Mouse (Mus musculus) intestine, embryonic 16.5 days (tissue): ENCODE measurements around the gene Jag1. TPM values are rescaled to one million over a fixed set of nuclear protein-coding genes. Genes with fewer than 3 reads are reported as not detected.

Experiments used
- ATAC-seq: fragments of 200-750 bp; cut with Nextera tagmentation; 2 replicates; pipeline ENCODE4 v1.8.0; 2017; ENCODE audit warnings: moderate TSS enrichment, moderate library complexity
- H3K27ac ChIP-seq: fragments of 300-500 bp; sonication (generic); 2 replicates; pipeline ENCODE4 v1.5.1; 2014; ENCODE audit warnings: mild to moderate bottlenecking, low read length
- H3K27me3 ChIP-seq: fragments of 300-500 bp; sonication (generic); replicated peaks from 2 replicates; pipeline ENCODE4 v1.6.1; 2014; ENCODE audit warnings: low read length, control low read depth, mixed read lengths; ENCODE audit not compliant: control insufficient read depth, insufficient read depth
- H3K36me3 ChIP-seq: fragments of 300-500 bp; sonication (generic); 2 replicates; pipeline ENCODE4 v1.6.1; 2014; ENCODE audit warnings: low read length, control low read depth; ENCODE audit not compliant: control insufficient read depth, insufficient read depth
- H3K4me1 ChIP-seq: fragments of 300-500 bp; sonication (generic); 2 replicates; pipeline ENCODE4 v1.6.1; 2014; ENCODE audit warnings: low read length, control low read depth, mixed read lengths; ENCODE audit not compliant: control insufficient read depth, insufficient read depth
- H3K4me2 ChIP-seq: fragments of 300-500 bp; sonication (generic); 2 replicates; pipeline ENCODE4 v1.6.1; 2014; ENCODE audit warnings: low read depth, low read length, control low read depth
- H3K4me3 ChIP-seq: fragments of 300-500 bp; sonication (generic); 2 replicates; pipeline ENCODE4 v1.5.1; 2014; ENCODE audit warnings: mild to moderate bottlenecking, low read length
- H3K9ac ChIP-seq: fragments of 300-500 bp; sonication (generic); 2 replicates; pipeline ENCODE4 v1.6.1; 2014; ENCODE audit warnings: low read depth, low read length
- H3K9me3 ChIP-seq: fragments of 300-500 bp; sonication (generic); 2 replicates; pipeline ENCODE4 v1.6.1; 2016; ENCODE audit warnings: low read length, control low read depth; ENCODE audit not compliant: control insufficient read depth
- WGBS: fragments of 180-500 bp; shearing (Covaris S2); extraction: QIAGEN DNeasy Blood & Tissue Kit; methylation state at CpG from one replicate; pipeline ENCODE4 v1.1.7; 2014; 5-methylcytosine and 5-hydroxymethylcytosine counted together
- polyA plus RNA-seq: library from polyadenylated mRNA; unstranded; fragments of >200 nt; fragmentation: Nextera tagmentation; extraction: Ambion mirVana; gene quantifications from 2 replicates; pipeline ENCODE4 v1.2.1, GENCODE M21; 2015

The Jag1 gene
- polyA plus RNA-seq, 1 experiment from 2014 or later = 5.1 TPM

- Histone ChIP-seq H3K9ac (no peak overlapping the region), H3K4me2 (no peak overlapping the region), H3K4me3 (no peak overlapping the region), H3K27me3 (no peaks in the 10 kb centered on the region), H3K4me1 (no peaks in the 10 kb centered on the region), H3K36me3 (peaks cover 19% of the 10 kb centered on the region), H3K27ac (no peak overlapping the region), H3K9me3 (no peaks in the 10 kb centered on the region)
- WGBS = 69% methylated on average over 11 of the region's 11 CpGs
- ATAC-seq = no peak
Observed at GRCm38 (mm10) chr2:137091766-137092522, 24.5 kb downstream of the Jag1 start.

DNA sequence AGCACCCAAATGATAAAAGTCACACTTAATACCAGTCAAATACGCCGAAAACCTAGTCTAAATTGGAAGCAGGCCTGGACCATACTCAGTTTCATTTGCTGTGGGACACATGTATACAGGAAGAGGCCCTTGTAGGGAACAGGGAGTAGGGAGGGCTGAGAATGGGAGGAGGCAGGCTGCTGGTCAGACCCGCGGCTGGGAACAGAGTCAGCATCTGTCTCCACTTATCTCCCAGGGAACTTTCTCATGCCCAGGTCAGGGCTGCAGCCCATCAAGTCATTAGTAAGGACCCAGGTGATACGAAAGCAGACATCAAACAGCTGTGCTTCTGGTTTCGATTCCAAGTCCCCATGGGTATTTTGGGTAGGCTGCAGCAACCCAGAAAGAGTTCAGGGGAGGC, 28.7 kb downstream of the Jag1 start:
- Histone ChIP-seq H3K4me1 (no peaks in the 10 kb centered on the region), H3K4me2 (no peak overlapping the region), H3K9me3 (no peaks in the 10 kb centered on the region), H3K36me3 (peaks cover 24% of the 10 kb centered on the region), H3K4me3 (no peak overlapping the region), H3K9ac (no peak overlapping the region), H3K27ac (no peak overlapping the region), H3K27me3 (no peaks in the 10 kb centered on the region)
- ATAC-seq = no peak
- WGBS = 63% methylated on average over 6 of the region's 6 CpGs

DNA sequence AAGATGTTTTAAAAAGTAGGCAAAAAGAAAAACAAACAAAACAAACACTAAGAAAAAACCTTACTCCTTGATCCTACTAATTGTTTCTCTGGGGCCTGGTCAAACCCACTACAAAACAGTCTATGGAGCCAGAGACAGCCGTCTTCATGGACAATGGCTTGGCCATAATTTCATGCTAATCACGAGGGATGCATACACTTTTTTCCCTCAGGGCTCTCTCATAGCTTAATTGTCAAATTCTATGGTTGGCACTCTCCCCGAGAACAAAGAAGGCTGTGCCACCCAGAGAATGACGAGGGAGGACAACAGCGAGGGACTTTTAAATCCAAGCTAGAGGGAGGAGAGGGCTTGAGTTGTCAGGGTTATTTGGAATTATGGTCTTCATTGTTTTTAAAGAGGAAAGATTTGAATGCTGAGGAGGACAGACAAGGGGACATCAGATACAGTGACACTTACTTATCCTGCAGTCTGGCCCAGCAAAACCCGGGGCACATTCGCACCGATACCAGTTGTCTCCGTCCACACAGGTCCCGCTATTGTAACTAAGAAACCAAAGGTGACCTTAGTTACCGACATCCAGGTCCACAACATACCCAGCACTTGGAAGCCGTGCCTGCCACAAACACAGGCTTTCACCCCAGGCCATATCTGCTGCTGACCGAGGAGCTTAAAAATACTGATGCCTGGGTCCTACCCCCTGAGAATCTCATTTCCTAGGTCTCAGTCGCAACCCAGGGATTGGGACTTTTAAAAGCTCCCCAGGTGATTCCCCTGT, 29.6 kb downstream of the Jag1 start:
- 87% methylated on average over 14 of the region's 14 CpGs for WGBS
- Histone ChIP-seq H3K4me2 (no peak overlapping the region), H3K27me3 (no peaks in the 10 kb centered on the region), H3K9ac (no peak overlapping the region), H3K36me3 (peaks cover 21% of the 10 kb centered on the region), H3K4me1 (no peaks in the 10 kb centered on the region), H3K9me3 (no peaks in the 10 kb centered on the region), H3K4me3 (no peak overlapping the region), H3K27ac (no peak overlapping the region)
- ATAC-seq = no peak

DNA sequence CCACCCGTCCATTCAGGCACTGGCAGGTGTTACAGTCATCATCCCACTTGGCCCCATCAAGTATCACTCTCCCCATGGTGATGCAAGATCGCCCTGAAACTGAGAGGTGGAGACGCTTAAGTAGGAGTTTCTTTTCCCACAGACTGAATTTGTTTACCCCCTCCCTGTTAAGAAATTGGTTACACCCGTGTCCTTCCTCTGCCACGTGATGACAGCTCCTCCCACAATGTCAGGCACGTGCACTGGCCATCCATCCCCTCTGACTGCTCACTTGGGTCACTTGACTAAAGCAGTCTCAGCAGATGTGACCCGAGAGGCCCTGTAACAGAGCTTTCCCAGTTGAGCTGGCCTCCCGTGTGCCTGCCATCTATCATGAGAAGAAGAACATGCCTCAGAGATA, 31.2 kb downstream of the Jag1 start:
- ATAC-seq = no peak
- WGBS = 80% methylated on average over 8 of the region's 8 CpGs
- H3K36me3 ChIP-seq = peaks cover 15% of the 10 kb centered on the region
- H3K4me3 ChIP-seq = no peak overlapping the region
- H3K9ac ChIP-seq = no peak overlapping the region
- H3K4me2 ChIP-seq = no peak overlapping the region
- no peak overlapping the region for H3K27ac ChIP-seq
- H3K27me3 ChIP-seq = no peaks in the 10 kb centered on the region
- H3K4me1 ChIP-seq = peaks cover 6% of the 10 kb centered on the region; the same call in 1 of the 2 replicates
- H3K9me3 ChIP-seq = no peaks in the 10 kb centered on the region

GRCm38 (mm10) chr2:137082896-137083620, 33.4 kb downstream of the Jag1 start:
- H3K9me3 ChIP-seq = no peaks in the 10 kb centered on the region
- 87% methylated on average over 24 of the region's 24 CpGs for WGBS
- peaks cover 11% of the 10 kb centered on the region for H3K36me3 ChIP-seq
- no peak for ATAC-seq
- no peak overlapping the region for H3K4me2 ChIP-seq
- H3K27me3 ChIP-seq = no peaks in the 10 kb centered on the region
- peaks cover 10% of the 10 kb centered on the region; the same call in 1 of the 2 replicates for H3K4me1 ChIP-seq
- H3K27ac ChIP-seq = no peak overlapping the region
- H3K4me3 ChIP-seq = no peak overlapping the region
- no peak overlapping the region for H3K9ac ChIP-seq

DNA sequence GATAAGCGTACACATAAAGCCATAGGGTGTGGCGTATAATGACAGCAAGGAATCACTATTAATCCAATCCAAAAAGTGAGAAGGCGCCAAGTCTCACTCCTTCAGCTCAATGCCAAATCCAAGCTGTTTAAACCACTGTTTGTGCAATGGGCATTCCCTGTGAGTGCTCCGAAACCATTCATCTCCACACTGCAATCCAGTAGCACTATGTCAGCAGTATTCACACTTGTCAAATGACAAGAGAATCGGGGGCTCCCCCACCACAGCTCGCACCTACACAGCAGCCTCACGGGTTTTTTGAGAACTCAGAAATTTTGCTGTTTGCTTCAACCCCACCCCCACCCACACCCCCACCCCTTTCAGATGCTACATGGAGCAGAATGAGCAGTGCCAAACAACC, 35.4 kb downstream of the Jag1 start:
- Histone ChIP-seq H3K9ac (no peak overlapping the region), H3K9me3 (no peaks in the 10 kb centered on the region), H3K27me3 (no peaks in the 10 kb centered on the region), H3K36me3 (peaks cover 9% of the 10 kb centered on the region), H3K4me3 (no peak overlapping the region), H3K4me2 (no peak overlapping the region), H3K4me1 (peaks cover 10% of the 10 kb centered on the region; the same call in 1 of the 2 replicates), H3K27ac (no peak overlapping the region)
- WGBS = 88% methylated on average over 7 of the region's 7 CpGs
- no peak for ATAC-seq

DNA sequence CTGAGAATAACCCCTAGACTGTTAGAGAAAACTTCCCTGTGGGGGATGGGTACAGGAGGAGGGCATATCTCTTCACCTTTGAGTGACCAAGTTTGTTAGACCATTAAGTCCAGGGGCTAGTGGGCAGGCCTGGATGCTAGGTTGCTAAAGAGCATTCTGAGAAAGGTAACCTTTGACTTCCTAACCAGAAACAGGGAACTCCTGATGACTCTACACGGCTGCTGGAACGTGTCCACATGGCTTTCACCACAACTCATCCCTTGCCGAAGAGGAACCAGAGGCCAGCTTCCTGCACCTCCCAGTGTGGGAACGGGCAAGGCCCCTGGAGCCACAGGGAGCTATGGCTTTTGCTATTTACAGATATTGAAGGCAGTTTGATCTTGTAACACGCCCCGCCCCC, 36.0 kb downstream of the Jag1 start:
- Histone ChIP-seq H3K27ac (no peak overlapping the region), H3K4me2 (no peak overlapping the region), H3K4me3 (no peak overlapping the region), H3K27me3 (no peaks in the 10 kb centered on the region), H3K9ac (no peak overlapping the region), H3K9me3 (no peaks in the 10 kb centered on the region), H3K36me3 (peaks cover 9% of the 10 kb centered on the region), H3K4me1 (peaks cover 10% of the 10 kb centered on the region; the same call in 1 of the 2 replicates)
- WGBS = 75% methylated on average over 6 of the region's 6 CpGs
- ATAC-seq = no peak; the same call in 1 of the 2 replicates

DNA sequence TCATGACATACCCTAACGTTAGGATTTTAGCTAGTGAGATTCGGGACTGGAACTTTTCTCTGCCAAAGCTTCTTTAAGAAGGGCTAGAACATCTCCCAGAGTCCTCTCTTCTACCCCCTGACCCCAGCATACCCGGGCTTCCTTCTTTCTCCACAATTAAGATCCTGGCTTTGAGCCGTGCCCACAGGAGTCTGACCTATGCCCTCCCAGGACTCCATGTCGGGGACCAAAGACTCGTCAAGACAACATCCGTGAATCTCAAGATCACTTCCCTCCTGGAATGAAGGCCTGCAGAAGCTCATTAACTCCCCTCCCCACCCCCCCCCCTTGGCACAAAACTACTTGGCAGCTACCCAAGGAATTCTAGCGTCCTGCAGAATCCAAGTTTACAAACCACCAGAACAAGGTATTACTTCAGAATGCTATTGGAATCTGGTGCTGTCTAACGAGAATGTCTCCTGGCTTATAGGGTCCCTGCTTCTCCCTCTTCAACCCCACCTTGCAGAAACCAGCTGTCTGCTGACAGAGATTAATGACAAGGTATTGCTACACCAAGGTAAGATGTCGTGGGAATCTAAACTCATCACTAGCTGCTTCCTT, 36.6 kb downstream of the Jag1 start:
- peak; percentile 33; the same call in 1 of the 2 replicates for ATAC-seq
- Histone ChIP-seq H3K27me3 (no peaks in the 10 kb centered on the region), H3K27ac (no peak overlapping the region), H3K36me3 (peaks cover 6% of the 10 kb centered on the region), H3K9me3 (no peaks in the 10 kb centered on the region), H3K4me2 (no peak overlapping the region), H3K4me3 (no peak overlapping the region), H3K4me1 (peaks cover 10% of the 10 kb centered on the region; the same call in 1 of the 2 replicates), H3K9ac (no peak overlapping the region)
- WGBS = 30% methylated on average over 10 of the region's 10 CpGs

DNA sequence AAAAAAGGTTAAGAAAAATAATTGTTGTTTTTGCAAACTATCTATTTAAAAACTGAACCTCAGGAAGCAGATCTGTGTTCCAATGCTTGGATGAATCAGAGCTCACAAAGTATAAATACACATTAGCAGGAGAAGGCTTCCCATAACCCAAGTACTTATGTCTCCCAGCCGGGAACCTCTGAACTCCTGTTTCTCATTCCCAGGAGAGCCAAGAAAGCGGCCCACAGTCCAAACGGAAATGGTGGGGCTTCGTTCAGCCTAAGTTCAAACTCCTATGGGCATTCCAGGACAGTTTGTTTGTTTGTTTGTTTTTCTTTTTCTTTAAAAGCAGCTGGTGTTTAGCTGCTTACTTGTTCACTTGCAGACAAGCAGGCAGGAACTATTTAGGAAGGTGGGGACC, 37.7 kb downstream of the Jag1 start:
- peaks cover 4% of the 10 kb centered on the region for H3K36me3 ChIP-seq
- no peak overlapping the region for H3K4me3 ChIP-seq
- 71% methylated on average over 4 of the region's 4 CpGs for WGBS
- H3K4me2 ChIP-seq = no peak overlapping the region
- H3K4me1 ChIP-seq = peaks cover 10% of the 10 kb centered on the region; the same call in 1 of the 2 replicates
- no peaks in the 10 kb centered on the region for H3K27me3 ChIP-seq
- H3K9me3 ChIP-seq = no peaks in the 10 kb centered on the region
- no peak overlapping the region for H3K9ac ChIP-seq
- no peak overlapping the region for H3K27ac ChIP-seq
- ATAC-seq = no peak
